Mouse (Mus musculus): ENCODE measurements around the gene Fam204a. TPM values are rescaled to one million over a fixed set of nuclear protein-coding genes. Genes with fewer than 3 reads are reported as not detected.

The Fam204a gene
- total RNA-seq, 2 experiments from 2014 or later = 25.1 to 36.7 TPM

GRCm38 (mm10) chr19:60160611-60161274 is 65.8 kb downstream of the Fam204a start:
- DNase-seq = peak; percentile 36 to 57

DNA sequence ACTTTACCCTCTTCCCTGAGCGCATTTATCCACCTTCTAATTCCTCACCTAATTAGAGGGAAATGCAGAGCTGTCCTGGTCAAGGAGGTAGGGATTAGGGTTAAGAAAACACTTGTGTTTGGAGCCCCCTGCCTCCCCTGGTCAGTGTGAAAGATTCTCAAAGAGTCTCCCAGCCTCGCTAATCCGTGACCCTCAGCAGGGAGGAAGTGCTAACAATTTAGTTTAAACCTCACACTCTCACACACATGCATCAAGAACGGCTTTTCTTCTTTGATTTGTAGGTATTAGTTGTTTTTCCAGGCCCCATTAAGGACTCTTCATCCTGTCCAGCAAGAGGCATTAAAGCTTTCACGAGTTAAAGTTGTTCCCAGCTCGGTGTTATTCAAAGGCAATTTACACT is 66.7 kb downstream of the Fam204a start:
- DNase-seq = no peak

- no peak for DNase-seq
These were observed 71.2 kb downstream of the Fam204a start for GRCm38 (mm10) chr19:60155266-60155665.

DNA sequence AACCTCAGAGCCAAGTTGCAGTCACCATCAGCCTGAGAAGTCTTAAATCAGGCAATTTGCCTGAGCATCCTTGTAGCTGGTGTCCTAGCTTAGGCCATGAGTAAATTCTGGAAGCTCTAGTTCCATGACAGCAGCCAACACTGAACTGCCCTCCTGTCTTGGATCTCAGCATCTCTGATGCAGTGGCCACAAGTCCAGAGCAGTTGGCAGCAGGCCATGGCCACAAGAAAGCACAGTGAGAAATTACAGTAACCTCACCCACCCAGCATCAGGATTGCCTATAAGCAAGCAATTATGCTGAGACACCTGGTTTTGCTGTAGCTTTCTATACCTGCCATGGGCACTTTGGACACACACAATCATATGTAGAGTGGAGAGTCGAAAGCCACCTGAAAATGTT is 73.4 kb downstream of the Fam204a start:
- DNase-seq = no peak

DNA sequence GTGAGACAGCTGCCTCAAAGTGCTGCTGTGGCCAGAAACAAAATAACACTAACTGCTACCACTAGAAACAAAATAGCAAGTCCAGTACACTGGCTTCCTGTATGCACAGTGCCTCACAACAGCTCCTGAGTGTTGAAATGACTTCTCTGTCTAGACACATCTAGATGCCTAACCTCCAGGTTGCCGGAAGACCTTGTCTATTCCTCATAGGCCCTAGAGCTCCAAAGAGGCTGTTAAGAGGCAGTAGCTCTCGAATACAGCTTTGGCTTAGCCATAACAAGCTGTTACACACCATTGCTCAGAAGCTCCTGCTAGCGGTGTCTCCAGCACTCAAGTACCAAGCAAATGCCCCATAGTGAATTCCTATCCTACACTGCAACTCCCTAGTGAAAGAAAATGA is 76.4 kb downstream of the Fam204a start:
- DNase-seq = no peak

DNA sequence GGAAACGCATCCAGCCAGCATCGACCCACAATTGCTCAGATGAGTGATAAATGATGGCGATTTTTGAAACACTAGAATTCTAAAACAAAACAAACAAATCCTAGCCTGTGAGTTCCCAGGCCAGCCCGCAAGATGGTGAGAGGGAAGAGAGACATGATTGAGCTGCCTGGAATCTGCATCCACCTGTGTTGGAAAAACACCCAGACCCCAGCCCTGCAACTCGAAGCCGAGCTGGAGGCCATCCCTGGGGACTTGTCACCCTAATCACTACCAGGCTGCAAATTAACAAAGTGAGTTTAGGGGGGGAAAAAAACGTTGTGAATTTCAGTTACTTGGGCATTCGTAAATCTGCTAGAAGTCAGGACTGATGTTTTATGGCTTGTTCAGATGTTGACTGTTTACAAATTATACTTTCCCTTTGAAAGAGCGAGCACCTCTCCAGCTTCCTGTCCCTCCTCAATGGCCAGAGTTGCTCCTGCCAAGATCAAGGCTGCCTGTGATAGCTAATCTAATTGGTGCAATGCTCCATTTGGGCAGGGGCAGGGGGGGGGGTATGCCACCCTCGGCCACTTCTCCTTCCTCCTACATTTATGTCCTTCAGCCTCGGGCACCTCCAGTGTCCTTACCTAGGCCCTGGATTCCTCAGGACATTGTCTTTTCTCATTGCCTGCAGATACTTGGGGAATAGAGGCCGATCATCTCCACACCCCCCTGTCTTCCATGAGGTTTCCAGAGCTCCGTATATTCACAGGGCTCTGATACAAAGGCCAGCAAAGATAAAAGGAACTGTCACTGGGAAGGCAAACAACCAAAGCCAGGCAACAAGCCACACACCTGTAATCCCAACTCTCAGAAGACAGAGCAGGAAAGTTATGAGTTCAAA is 77.2 kb downstream of the Fam204a start:
- no peak for DNase-seq

Other genes starting within 250 kb of the Fam204a start
- gene Prlhr, start 241.6 kb upstream of the Fam204a start, total RNA-seq (2021) = under 1 TPM; 0.23 to 0.50 TPM

Measured in adrenal gland, postnatal 36 days (tissue).